Mouse (Mus musculus) skeletal muscle tissue, adult 2 months (tissue): ENCODE measurements around the gene Pctp.

Experiments used
- DNase-seq: peaks from one replicate; pipeline ENCODE4 v3.0.0-alpha.2; 2012; ENCODE audit warnings: low read depth, low spot score

Pctp gene

GRCm38 (mm10) chr11:89978353-89978831 is 24.3 kb downstream of the Pctp start:
- DNase-seq: peak; percentile 44

- DNase-seq: no peak
Observed at GRCm38 (mm10) chr11:89977746-89978352, 24.8 kb downstream of the Pctp start.

GRCm38 (mm10) chr11:89976361-89976760 is 26.3 kb downstream of the Pctp start:
- no peak for DNase-seq

- no peak for DNase-seq
Observed at GRCm38 (mm10) chr11:89971296-89971695, 31.4 kb downstream of the Pctp start.

GRCm38 (mm10) chr11:89970726-89971125 is 32.0 kb downstream of the Pctp start:
- no peak for DNase-seq

GRCm38 (mm10) chr11:89969131-89969530 is 33.6 kb downstream of the Pctp start:
- DNase-seq: no peak

- DNase-seq: no peak
Observed at GRCm38 (mm10) chr11:89950691-89951270, 51.9 kb downstream of the Pctp start.

- peak; percentile 53 for DNase-seq
Observed at GRCm38 (mm10) chr11:89947806-89948205, 54.9 kb downstream of the Pctp start.

- DNase-seq: no peak
Observed at GRCm38 (mm10) chr11:89945159-89945558, 57.5 kb downstream of the Pctp start.

- no peak for DNase-seq
Observed at GRCm38 (mm10) chr11:89937241-89937640, 65.5 kb downstream of the Pctp start.
